Mouse (Mus musculus) stomach, postnatal 0 days (tissue): ENCODE results near the gene Gng8.

ENCODE experiments used
- CTCF ChIP-seq: IDR thresholded peaks from 2 replicates; pipeline ENCODE4 v1.5.1; 2016; ENCODE audit warnings: antibody characterized with exemption, low read depth, mild to moderate bottlenecking, moderate library complexity
- EP300 ChIP-seq: optimal IDR thresholded peaks from 2 replicates; pipeline ENCODE3; 2016; ENCODE audit warnings: antibody characterized with exemption

DNA sequence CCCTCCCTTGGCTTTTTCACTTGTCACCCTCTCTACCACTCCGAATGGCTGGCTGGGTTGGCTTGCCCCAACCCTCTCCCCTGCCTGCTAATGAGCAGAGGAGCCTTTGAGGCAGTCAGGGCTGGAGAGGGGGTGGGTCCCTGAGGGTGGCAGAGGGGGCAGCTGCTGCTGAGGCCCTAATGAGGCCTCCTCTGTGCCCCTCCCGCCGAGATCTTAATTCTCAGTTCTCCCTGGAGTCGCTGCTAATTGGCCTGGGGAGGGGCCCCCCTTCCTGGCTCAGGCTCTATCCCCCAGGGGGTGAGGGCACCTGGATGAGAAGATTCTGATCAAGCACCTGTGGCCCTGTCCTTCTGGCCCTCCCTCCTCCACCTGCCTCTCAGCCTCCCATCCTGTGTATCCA is 2.7 kb downstream of the Gng8 start:
- TF ChIP-seq CTCF = no peak
- no peak for TF ChIP-seq EP300
